Mouse (Mus musculus) lung, adult 2 months (tissue): ENCODE data around the gene Orai2. TPM values are rescaled to one million over a fixed set of nuclear protein-coding genes. Genes with fewer than 3 reads are reported as not detected.

Experiments
- DNase-seq: peaks from one replicate; pipeline ENCODE4 v3.0.0; 2022
- H3K4me1 ChIP-seq: fragments of 200-500 bp; 2 replicates; pipeline ENCODE4 v1.6.1; 2011; ENCODE audit warnings: low read length; ENCODE audit not compliant: control insufficient read depth, insufficient read depth
- H3K4me3 ChIP-seq: fragments of 200-500 bp; replicated peaks from 2 replicates; pipeline ENCODE3; 2011; ENCODE audit warnings: low read depth, mild to moderate bottlenecking, control low read depth, low read length; ENCODE audit errors: extremely low read depth
- CTCF ChIP-seq: fragments of 200-500 bp; IDR thresholded peaks from 2 replicates; pipeline ENCODE4 v1.5.1; 2011; ENCODE audit warnings: mild to moderate bottlenecking, low read length, control low read depth; ENCODE audit not compliant: insufficient read depth
- POLR2A ChIP-seq: fragments of 200-500 bp; IDR thresholded peaks from 2 replicates; pipeline ENCODE4 v1.6.1; 2011; ENCODE audit warnings: low read depth, mild to moderate bottlenecking, control low read depth, low read length, borderline replicate concordance; ENCODE audit errors: extremely low read depth
- WGBS: fragments of 180-500 bp; shearing (Covaris S2); methylation state at CpG from one replicate; pipeline ENCODE4 v1.1.7; 2018; 5-methylcytosine and 5-hydroxymethylcytosine counted together
- polyA plus RNA-seq: library from polyadenylated mRNA; depleted of rRNA; stranded (reverse); fragments of >200 nt; gene quantifications from 2 replicates; pipeline ENCODE4 v1.2.3, GENCODE M21; 2012; rRNA removed

Gene Orai2
- polyA plus RNA-seq, 1 experiment = 51.0 TPM

- Histone ChIP-seq H3K4me1 (0 out of 2 replicates have a peak, but pooled peaks cover 4% of the 10 kb centered on the region), H3K4me3 (no peak overlapping the region)
- no peak for DNase-seq
- TF ChIP-seq POLR2A (no peak), CTCF (0 out of 2 replicates have a peak, but pooled peaks have one; percentile 24)
- 83% methylated on average over 5 of the region's 5 CpGs for WGBS
These were observed 66.0 kb downstream of the Orai2 start for GRCm38 (mm10) chr5:136104511-136104910.

GRCm38 (mm10) chr5:136102099-136102820 lies 68.3 kb downstream of the Orai2 start:
- DNase-seq = peak; percentile 66
- WGBS = 5% methylated on average over 41 of the region's 41 CpGs

DNA sequence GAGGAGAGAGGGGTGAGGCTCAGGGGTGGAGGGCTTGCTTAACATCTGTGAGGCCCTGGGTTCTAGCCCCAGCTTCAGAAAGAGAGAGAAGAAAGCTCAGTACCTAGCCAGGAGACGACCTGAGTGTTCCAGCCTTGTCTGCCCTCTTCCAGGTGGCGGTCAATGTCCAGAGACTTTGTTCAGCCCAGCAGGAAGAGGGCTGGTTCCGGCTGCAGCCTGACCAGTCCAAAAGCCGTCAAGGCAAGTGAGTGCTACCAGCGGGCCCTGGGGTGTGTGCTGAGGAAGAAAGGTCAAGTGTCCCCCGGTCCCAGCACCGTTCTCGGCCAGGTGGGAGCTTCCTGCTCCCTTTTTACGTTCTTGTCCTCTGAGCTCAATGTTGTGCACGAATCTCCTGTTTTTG lies 72.0 kb downstream of the Orai2 start:
- DNase-seq = no peak
- Histone ChIP-seq H3K4me1 (0 out of 2 replicates have a peak, but pooled peaks cover 4% of the 10 kb centered on the region), H3K4me3 (no peak overlapping the region)
- WGBS = 71% methylated on average over 10 of the region's 10 CpGs
- TF ChIP-seq POLR2A = no peak
- TF ChIP-seq CTCF = no peak

More at GRCm38 (mm10) chr5:136102099-136102820, 68.3 kb downstream of the Orai2 start:
- TF ChIP-seq CTCF = peak; percentile 92
- no peak for TF ChIP-seq POLR2A
- H3K4me3 ChIP-seq = peak overlapping the region; percentile 43
- 0 out of 2 replicates have a peak, but pooled peaks cover 4% of the 10 kb centered on the region for H3K4me1 ChIP-seq

Other genes with a start within 250 kb of the Orai2 start
- gene Ywhag, start 236.1 kb downstream of the Orai2 start, polyA plus RNA-seq = 66.2 and 80.3 TPM in 2 replicates
- gene Ssc4d, start 196.2 kb downstream of the Orai2 start, polyA plus RNA-seq = 3.6 and 3.9 TPM in 2 replicates
- gene Zp3, start 190.6 kb downstream of the Orai2 start, polyA plus RNA-seq = 0.08 TPM in 1 of 2 replicates, not detected in the other
- 23.9 and 29.9 TPM in 2 replicates for gene Dtx2, start 175.9 kb downstream of the Orai2 start, polyA plus RNA-seq
- gene Upk3b, start 132.2 kb downstream of the Orai2 start, polyA plus RNA-seq = 62.7 and 76.3 TPM in 2 replicates
- gene Upk3bl, start 116.2 kb downstream of the Orai2 start, polyA plus RNA-seq = 4.2 TPM in 1 of 2 replicates, not detected in the other
- gene Rasa4, start 86.8 kb downstream of the Orai2 start, polyA plus RNA-seq = 11.8 and 16.1 TPM in 2 replicates
- gene Polr2j, start 54.1 kb downstream of the Orai2 start, polyA plus RNA-seq = 35.0 and 37.1 TPM in 2 replicates
- gene Lrwd1, start 34.6 kb downstream of the Orai2 start, polyA plus RNA-seq = 32.3 and 35.4 TPM in 2 replicates
- gene Alkbh4, start 34.6 kb downstream of the Orai2 start, polyA plus RNA-seq = 15.1 TPM in 2 replicates
- 8.9 and 11.0 TPM in 2 replicates for gene Prkrip1, start 28.2 kb upstream of the Orai2 start, polyA plus RNA-seq
- 11.5 and 12.6 TPM in 2 replicates for gene Sh2b2, start 75.8 kb upstream of the Orai2 start, polyA plus RNA-seq